Mouse (Mus musculus) adrenal gland, postnatal 10 days (tissue): ENCODE measurements around the gene Fam214b. TPM values are rescaled to one million over a fixed set of nuclear protein-coding genes. Genes with fewer than 3 reads are reported as not detected.

Experiments used
- DNase-seq: peaks from one replicate; pipeline ENCODE4 v3.0.0; 2021; ENCODE audit warnings: mixed read lengths
- total RNA-seq, 2 experiments: library from RNA; stranded (reverse); gene quantifications; 2 replicates each; pipeline ENCODE4 v1.2.3; 2021

Gene Fam214b
- total RNA-seq, 2 experiments from 2014 or later: 24.1 to 28.3 TPM

DNA sequence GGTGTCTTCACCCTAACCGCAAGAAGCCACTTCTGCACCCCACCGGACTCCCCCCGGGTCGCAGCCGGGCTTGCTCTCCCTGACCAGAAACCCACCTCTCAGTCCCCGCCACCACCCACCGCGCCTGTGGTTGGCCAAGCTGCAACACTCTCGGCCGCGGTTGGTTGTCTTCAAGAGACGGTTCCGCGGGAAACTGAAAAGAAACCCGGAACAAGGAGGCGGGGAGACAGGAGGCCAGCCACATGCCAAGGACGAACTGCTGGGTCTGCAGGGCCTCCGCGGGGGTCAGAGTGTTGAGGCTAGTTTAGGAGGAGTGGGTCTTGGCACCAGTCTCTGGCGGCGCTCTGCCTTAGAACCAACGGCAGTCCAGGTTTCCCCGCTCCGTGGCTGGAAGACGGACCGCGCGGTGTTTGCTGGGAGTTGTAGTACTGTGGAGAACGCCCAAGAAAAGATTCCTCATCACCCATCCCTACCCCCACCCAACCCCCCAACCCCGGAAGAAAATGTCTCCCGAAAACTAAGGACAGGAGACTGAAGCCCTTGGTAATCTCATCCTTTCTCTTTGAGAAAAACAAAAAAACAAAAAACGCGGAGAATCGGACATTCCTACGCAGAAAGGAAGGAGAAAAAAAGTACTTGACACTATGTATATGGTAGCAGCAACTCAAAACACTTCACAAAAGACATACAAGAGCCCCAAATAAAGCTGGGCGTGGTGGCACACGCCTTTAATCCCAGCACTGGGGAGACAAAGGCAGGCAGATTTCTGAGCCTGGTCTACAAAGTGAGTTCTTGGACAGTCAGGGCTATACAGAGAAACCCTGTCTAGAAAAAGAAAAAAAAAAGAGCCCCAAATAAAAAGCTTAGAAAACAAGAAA, 35.6 kb downstream of the Fam214b start, which contains the start of gene Fancg:
Gene Fancg (minus strand): TSS at position 346 of the 878 bp plus-strand sequence.
- DNase-seq: peak; percentile 89

- no peak for DNase-seq
Observed at GRCm38 (mm10) chr4:43005765-43006164, 40.3 kb downstream of the Fam214b start.

- DNase-seq: no peak
Observed at GRCm38 (mm10) chr4:43004951-43005350, 41.1 kb downstream of the Fam214b start.

GRCm38 (mm10) chr4:43002756-43003439, 43.1 kb downstream of the Fam214b start:
- no peak for DNase-seq

- DNase-seq: no peak
Observed at GRCm38 (mm10) chr4:43001272-43001671, 44.7 kb downstream of the Fam214b start.

GRCm38 (mm10) chr4:43000141-43000986, 45.7 kb downstream of the Fam214b start, which contains the start of gene Vcp:
TSS of gene Vcp (minus strand) at chr4:43000507.
- DNase-seq: peak; percentile 99

- DNase-seq: peak; percentile 86
Observed at GRCm38 (mm10) chr4:42999451-43000140, 46.4 kb downstream of the Fam214b start.

- DNase-seq: no peak
Observed at GRCm38 (mm10) chr4:42998022-42998421, 48.0 kb downstream of the Fam214b start.

DNA sequence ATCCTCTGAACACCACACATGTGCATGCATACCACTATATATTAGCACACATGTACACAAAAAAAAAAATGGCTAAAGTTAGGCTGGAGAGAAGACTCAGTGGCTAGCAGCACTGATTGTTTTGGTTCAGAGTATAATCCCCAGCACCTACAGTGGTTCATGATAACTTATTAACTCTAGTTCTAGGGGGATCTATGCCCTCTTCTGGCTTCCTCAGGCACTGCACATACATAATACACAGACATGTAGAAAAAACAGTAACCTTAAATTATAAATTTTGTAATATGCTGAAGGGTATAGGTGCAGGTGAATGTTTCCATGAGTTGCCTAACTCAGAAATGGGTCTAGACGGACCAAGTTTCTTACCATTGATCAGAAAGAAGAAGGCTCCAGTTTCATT, 57.7 kb downstream of the Fam214b start:
- no peak for DNase-seq

Other genes with a start within 250 kb of the Fam214b start
- not detected for gene Fam205a1, start 192.3 kb downstream of the Fam214b start, total RNA-seq
- gene Gm12394, start 189.4 kb downstream of the Fam214b start, total RNA-seq: not detected
- not detected for gene Fam205c, start 172.0 kb downstream of the Fam214b start, total RNA-seq
- gene Phf24, start 129.6 kb downstream of the Fam214b start, total RNA-seq: 1 to 10 TPM; 2.4 to 6.3 TPM
- gene Dnajb5, start 96.4 kb downstream of the Fam214b start, total RNA-seq: 10 to 100 TPM; 19.4 to 20.4 TPM
- gene 1700022I11Rik, start 76.6 kb downstream of the Fam214b start, total RNA-seq: not detected
- 100 to 1,000 TPM; 238 to 252 TPM for gene Vcp, start 45.7 kb downstream of the Fam214b start, total RNA-seq
- 10 to 100 TPM in 1 of 2 experiments, 1 to 10 TPM in 1; 7.3 to 11.7 TPM for gene Fancg, start 35.7 kb downstream of the Fam214b start, total RNA-seq
- 10 to 100 TPM; 22.0 to 25.8 TPM for gene Pigo, start 20.4 kb downstream of the Fam214b start, total RNA-seq
- gene Stoml2, start 14.5 kb downstream of the Fam214b start, total RNA-seq: 100 to 1,000 TPM; 177 to 190 TPM
- 10 to 100 TPM; 10.0 to 13.1 TPM for gene Unc13b, start 12.7 kb upstream of the Fam214b start, total RNA-seq
- under 1 TPM; 0.36 to 0.73 TPM for gene Atp8b5, start 220.9 kb upstream of the Fam214b start, total RNA-seq